Mouse (Mus musculus): Measurements from ENCODE around the gene Kcne3. TPM values are rescaled to one million over a fixed set of nuclear protein-coding genes. Genes with fewer than 3 reads are reported as not detected.

Kcne3 gene
- total RNA-seq (2023): 10 to 100 TPM; 73.2 to 87.7 TPM

GRCm38 (mm10) chr7:100176269-100176668, at the start of gene Kcne3:
Gene Kcne3 (plus strand): TSS chr7:100176502.

GRCm38 (mm10) chr7:100159105-100159841, 17.0 kb upstream of the Kcne3 start, which contains the start of gene Lipt2:
Gene Lipt2 (plus strand): TSS chr7:100159277.

DNA sequence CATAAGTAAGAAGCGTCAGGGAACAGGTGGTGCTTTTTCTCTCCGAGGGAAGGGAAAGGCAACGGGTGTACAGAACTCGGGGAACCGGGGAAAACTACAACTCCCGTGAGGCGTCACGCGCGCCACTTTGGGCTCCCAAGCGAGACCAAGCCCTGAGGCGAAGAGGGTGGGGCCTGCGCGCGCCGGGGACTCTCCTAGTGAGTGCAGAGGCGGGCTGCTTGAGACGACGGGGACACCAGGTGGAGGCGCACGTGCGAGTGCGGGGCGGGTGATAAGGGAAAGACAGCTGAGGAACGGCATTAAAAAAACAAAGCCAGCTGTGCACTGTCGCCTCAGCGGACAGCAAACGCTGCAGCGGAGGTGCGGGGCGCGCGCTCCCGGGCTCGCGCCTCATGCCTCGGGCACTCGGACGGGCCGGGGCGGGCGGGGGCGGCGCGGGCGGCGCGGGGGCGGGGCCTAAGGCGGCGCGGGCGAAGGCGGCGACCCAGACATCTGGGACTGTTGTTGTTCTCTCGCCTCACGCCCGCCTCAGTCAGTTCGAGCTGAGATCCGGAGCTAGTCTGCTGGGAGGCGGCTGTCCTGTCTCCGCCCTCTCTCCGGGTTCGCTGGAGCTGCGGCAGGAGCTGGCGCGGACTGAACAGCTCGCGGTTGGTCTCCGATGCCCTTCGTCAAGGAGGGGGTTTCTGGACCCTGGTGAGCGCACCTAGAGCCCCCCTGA, 51.0 kb downstream of the Kcne3 start, which contains the start of gene Pgm2l1:
Gene Pgm2l1 (plus strand): TSS at position 237 of the 718 bp plus-strand sequence.

Other genes with a start within 250 kb of the Kcne3 start
- 10 to 100 TPM; 42.2 to 43.1 TPM for gene Rnf169, start 196.1 kb upstream of the Kcne3 start, total RNA-seq (2023)
- not detected for gene Chrdl2, start 170.3 kb upstream of the Kcne3 start, total RNA-seq (2023)
- 10 to 100 TPM; 51.0 to 58.0 TPM for gene Pold3, start 54.9 kb upstream of the Kcne3 start, total RNA-seq (2023)
- gene Lipt2, start 17.2 kb upstream of the Kcne3 start, total RNA-seq (2023): 1 to 10 TPM; 2.2 to 4.0 TPM
- gene Pgm2l1, start 50.9 kb downstream of the Kcne3 start, total RNA-seq (2023): 10 to 100 TPM; 11.4 to 13.1 TPM
- gene P4ha3, start 109.0 kb downstream of the Kcne3 start, total RNA-seq (2023): not detected
- gene C2cd3, start 195.7 kb downstream of the Kcne3 start, total RNA-seq (2023): 10 to 100 TPM; 28.7 to 42.0 TPM
- 10 to 100 TPM; 26.9 to 30.9 TPM for gene Ppme1, start 195.8 kb downstream of the Kcne3 start, total RNA-seq (2023)

Data from monocyte, adult 59 days (primary cell).